Mouse (Mus musculus) heart, postnatal 0 days (tissue): ENCODE results near the gene Cyp2a5.
"Not testable (repeated sequence)": the region's sequence is repeated elsewhere in the genome, so short reads cannot be mapped to it uniquely, and the experiment has no call there.

ENCODE experiments used
- CTCF ChIP-seq: IDR thresholded peaks from 2 replicates; pipeline ENCODE4 v1.5.1; 2016; ENCODE audit warnings: antibody characterized with exemption, control low read depth, low read depth
- EP300 ChIP-seq: IDR thresholded peaks from 2 replicates; pipeline ENCODE4 v1.6.1; 2016; ENCODE audit warnings: antibody characterized with exemption, low read depth

GRCm38 (mm10) chr7:26786013-26786412 is 49.1 kb upstream of the Cyp2a5 start:
- TF ChIP-seq CTCF, EP300: not testable (repeated sequence)
